Mouse (Mus musculus) forebrain, embryonic 13.5 days (tissue): ENCODE results near the gene Phactr3. TPM values are rescaled to one million over a fixed set of nuclear protein-coding genes. Genes with fewer than 3 reads are reported as not detected.

Experiments used
- ATAC-seq: fragments of 200-750 bp; cut with Nextera tagmentation; 2 replicates; pipeline ENCODE4 v1.8.0; 2017
- H3K27ac ChIP-seq: fragments of 300-500 bp; sonication (generic); 2 replicates; pipeline ENCODE4 v1.5.1; 2015; ENCODE audit warnings: inconsistent platforms, mild to moderate bottlenecking, moderate library complexity
- H3K27me3 ChIP-seq: fragments of 300-500 bp; sonication (generic); 2 replicates; pipeline ENCODE4 v1.6.1; 2015; ENCODE audit warnings: mild to moderate bottlenecking, inconsistent platforms
- H3K36me3 ChIP-seq: fragments of 300-500 bp; sonication (generic); 2 replicates; pipeline ENCODE4 v1.6.1; 2015; ENCODE audit warnings: mild to moderate bottlenecking, inconsistent platforms; ENCODE audit not compliant: poor library complexity, severe bottlenecking
- H3K4me1 ChIP-seq: fragments of 300-500 bp; sonication (generic); 2 replicates; pipeline ENCODE4 v1.6.1; 2015; ENCODE audit warnings: inconsistent platforms
- H3K4me2 ChIP-seq: fragments of 300-500 bp; sonication (generic); 2 replicates; pipeline ENCODE4 v1.6.1; 2015; ENCODE audit warnings: inconsistent platforms, mild to moderate bottlenecking, moderate library complexity
- H3K4me3 ChIP-seq: fragments of 300-500 bp; sonication (generic); 2 replicates; pipeline ENCODE4 v1.5.1; 2015; ENCODE audit warnings: mild to moderate bottlenecking, inconsistent platforms
- H3K9ac ChIP-seq: fragments of 300-500 bp; sonication (generic); 2 replicates; pipeline ENCODE4 v1.6.1; 2015; ENCODE audit warnings: mild to moderate bottlenecking, inconsistent platforms
- H3K9me3 ChIP-seq: fragments of 300-500 bp; sonication (generic); replicated peaks from 2 replicates; pipeline ENCODE4 v1.6.1; 2016; ENCODE audit warnings: inconsistent platforms
- WGBS: fragments of 180-500 bp; shearing (Covaris S2); methylation state at CpG from one replicate; pipeline ENCODE4 v1.1.7; 2015; 5-methylcytosine and 5-hydroxymethylcytosine counted together
- polyA plus RNA-seq: library from polyadenylated mRNA; unstranded; fragments of >200 nt; fragmentation: Nextera tagmentation; extraction: Ambion mirVana; gene quantifications from 2 replicates; pipeline ENCODE4 v1.2.1, GENCODE M21; 2015

The Phactr3 gene
- polyA plus RNA-seq, 1 experiment from 2014 or later, result 27.0 TPM

- no peak for ATAC-seq
- Histone ChIP-seq H3K9me3 (no peaks in the 10 kb centered on the region), H3K36me3 (0 out of 2 replicates have a peak, but pooled peaks cover 12% of the 10 kb centered on the region), H3K4me2 (no peak overlapping the region), H3K9ac (no peak overlapping the region), H3K27me3 (no peaks in the 10 kb centered on the region), H3K4me1 (no peaks in the 10 kb centered on the region), H3K4me3 (no peak overlapping the region), H3K27ac (no peak overlapping the region)
- WGBS, result 73% methylated on average over 4 of the region's 4 CpGs
These were observed 153.6 kb downstream of the Phactr3 start for GRCm38 (mm10) chr2:178272350-178272749.

GRCm38 (mm10) chr2:178274126-178274525 is 155.4 kb downstream of the Phactr3 start:
- peaks cover 15% of the 10 kb centered on the region; the same call in 1 of the 2 replicates for H3K36me3 ChIP-seq
- H3K27me3 ChIP-seq, result no peaks in the 10 kb centered on the region
- WGBS, result 76% methylated on average over 4 of the region's 4 CpGs
- no peak for ATAC-seq
- H3K9me3 ChIP-seq, result no peaks in the 10 kb centered on the region
- H3K4me2 ChIP-seq, result no peak overlapping the region
- H3K4me3 ChIP-seq, result no peak overlapping the region
- no peak overlapping the region for H3K9ac ChIP-seq
- no peaks in the 10 kb centered on the region for H3K4me1 ChIP-seq
- H3K27ac ChIP-seq, result no peak overlapping the region

GRCm38 (mm10) chr2:178277206-178277605 is 158.4 kb downstream of the Phactr3 start:
- ATAC-seq, result no peak
- no peaks in the 10 kb centered on the region for H3K27me3 ChIP-seq
- 10% methylated on average over 6 of the region's 6 CpGs for WGBS
- H3K9ac ChIP-seq, result no peak overlapping the region
- no peak overlapping the region for H3K4me3 ChIP-seq
- H3K9me3 ChIP-seq, result no peaks in the 10 kb centered on the region
- H3K4me1 ChIP-seq, result no peaks in the 10 kb centered on the region
- no peak overlapping the region for H3K4me2 ChIP-seq
- H3K27ac ChIP-seq, result no peak overlapping the region
- H3K36me3 ChIP-seq, result peaks cover 14% of the 10 kb centered on the region

GRCm38 (mm10) chr2:178281183-178281582 is 162.4 kb downstream of the Phactr3 start:
- H3K27me3 ChIP-seq, result no peaks in the 10 kb centered on the region

GRCm38 (mm10) chr2:178287285-178287684 is 168.5 kb downstream of the Phactr3 start:
- Histone ChIP-seq H3K9ac (no peak overlapping the region), H3K9me3 (no peaks in the 10 kb centered on the region), H3K36me3 (peaks cover 19% of the 10 kb centered on the region), H3K27me3 (no peaks in the 10 kb centered on the region), H3K27ac (no peak overlapping the region), H3K4me3 (no peak overlapping the region), H3K4me1 (no peaks in the 10 kb centered on the region), H3K4me2 (no peak overlapping the region)
- WGBS, result 83% methylated on average over 5 of the region's 5 CpGs
- ATAC-seq, result no peak

More at GRCm38 (mm10) chr2:178281183-178281582, 162.4 kb downstream of the Phactr3 start:
- no peak overlapping the region for H3K4me2 ChIP-seq
- H3K4me1 ChIP-seq, result no peaks in the 10 kb centered on the region
- 42% methylated on average over 3 of the region's 3 CpGs for WGBS
- H3K4me3 ChIP-seq, result no peak overlapping the region
- ATAC-seq, result no peak
- no peaks in the 10 kb centered on the region for H3K9me3 ChIP-seq
- H3K27ac ChIP-seq, result no peak overlapping the region
- H3K36me3 ChIP-seq, result peaks cover 33% of the 10 kb centered on the region
- H3K9ac ChIP-seq, result no peak overlapping the region

- Histone ChIP-seq H3K4me2 (no peak overlapping the region), H3K27ac (no peak overlapping the region), H3K9ac (no peak overlapping the region), H3K36me3 (peaks cover 14% of the 10 kb centered on the region), H3K4me1 (no peaks in the 10 kb centered on the region), H3K27me3 (no peaks in the 10 kb centered on the region), H3K9me3 (no peaks in the 10 kb centered on the region), H3K4me3 (no peak overlapping the region)
- ATAC-seq, result no peak
- 89% methylated on average over 3 of the region's 3 CpGs for WGBS
These were observed 169.9 kb downstream of the Phactr3 start for GRCm38 (mm10) chr2:178288666-178289065.

GRCm38 (mm10) chr2:178303453-178304187 is 184.8 kb downstream of the Phactr3 start:
- H3K4me3 ChIP-seq, result no peak overlapping the region
- H3K4me1 ChIP-seq, result peaks cover 26% of the 10 kb centered on the region
- 46% methylated on average over 8 of the region's 8 CpGs for WGBS
- no peaks in the 10 kb centered on the region for H3K27me3 ChIP-seq
- H3K27ac ChIP-seq, result peak overlapping the region; percentile 85
- H3K9ac ChIP-seq, result no peak overlapping the region
- peak overlapping the region; percentile 3; the same call in 1 of the 2 replicates for H3K4me2 ChIP-seq
- peaks cover 4% of the 10 kb centered on the region; the same call in 1 of the 2 replicates for H3K9me3 ChIP-seq
- peaks cover 9% of the 10 kb centered on the region; the same call in 1 of the 2 replicates for H3K36me3 ChIP-seq
- ATAC-seq, result peak; percentile 73

- Histone ChIP-seq H3K9me3 (peaks cover 4% of the 10 kb centered on the region; the same call in 1 of the 2 replicates), H3K4me1 (peaks cover 26% of the 10 kb centered on the region), H3K27ac (0 out of 2 replicates have a peak overlapping the region, but pooled peaks have one; percentile 40), H3K36me3 (peaks cover 9% of the 10 kb centered on the region; the same call in 1 of the 2 replicates), H3K4me3 (no peak overlapping the region), H3K4me2 (no peak overlapping the region), H3K9ac (no peak overlapping the region), H3K27me3 (no peaks in the 10 kb centered on the region)
- WGBS, result 45% methylated on average over 1 of the region's 1 CpGs
- peak; percentile 37; the same call in 1 of the 2 replicates for ATAC-seq
These were observed 185.4 kb downstream of the Phactr3 start for GRCm38 (mm10) chr2:178304188-178304529.

GRCm38 (mm10) chr2:178304669-178305068 is 185.9 kb downstream of the Phactr3 start:
- Histone ChIP-seq H3K9me3 (peaks cover 4% of the 10 kb centered on the region; the same call in 1 of the 2 replicates), H3K9ac (no peak overlapping the region), H3K4me2 (no peak overlapping the region), H3K36me3 (peaks cover 9% of the 10 kb centered on the region; the same call in 1 of the 2 replicates), H3K27me3 (no peaks in the 10 kb centered on the region), H3K4me3 (no peak overlapping the region), H3K27ac (no peak overlapping the region), H3K4me1 (peaks cover 26% of the 10 kb centered on the region)
- 90% methylated on average over 6 of the region's 6 CpGs for WGBS
- ATAC-seq, result no peak

- no peaks in the 10 kb centered on the region for H3K27me3 ChIP-seq
- no peak overlapping the region for H3K9ac ChIP-seq
- no peak for ATAC-seq
- no peak overlapping the region for H3K27ac ChIP-seq
- H3K9me3 ChIP-seq, result no peaks in the 10 kb centered on the region
- H3K4me1 ChIP-seq, result no peaks in the 10 kb centered on the region
- 81% methylated on average over 7 of the region's 7 CpGs for WGBS
- H3K4me3 ChIP-seq, result no peak overlapping the region
- no peak overlapping the region for H3K4me2 ChIP-seq
- H3K36me3 ChIP-seq, result no peaks in the 10 kb centered on the region
These were observed 194.8 kb downstream of the Phactr3 start for GRCm38 (mm10) chr2:178313539-178313938.

GRCm38 (mm10) chr2:178316281-178316680 is 197.5 kb downstream of the Phactr3 start:
- Histone ChIP-seq H3K4me2 (no peak overlapping the region), H3K27ac (no peak overlapping the region), H3K36me3 (no peaks in the 10 kb centered on the region), H3K9me3 (no peaks in the 10 kb centered on the region), H3K4me3 (no peak overlapping the region), H3K4me1 (no peaks in the 10 kb centered on the region), H3K27me3 (no peaks in the 10 kb centered on the region), H3K9ac (no peak overlapping the region)
- WGBS, result 80% methylated on average over 1 of the region's 1 CpGs
- ATAC-seq, result no peak

GRCm38 (mm10) chr2:178319766-178320165 is 201.0 kb downstream of the Phactr3 start:
- Histone ChIP-seq H3K27ac (no peak overlapping the region), H3K4me1 (no peaks in the 10 kb centered on the region), H3K9ac (no peak overlapping the region), H3K36me3 (no peaks in the 10 kb centered on the region), H3K4me3 (no peak overlapping the region), H3K4me2 (no peak overlapping the region), H3K27me3 (no peaks in the 10 kb centered on the region), H3K9me3 (no peaks in the 10 kb centered on the region)
- WGBS, result 84% methylated on average over 7 of the region's 7 CpGs
- no peak for ATAC-seq
